Mouse (Mus musculus): ENCODE results near the gene Tmem132b. TPM values are rescaled to one million over a fixed set of nuclear protein-coding genes. Genes with fewer than 3 reads are reported as not detected.

Gene Tmem132b
- polyA plus RNA-seq, 1 experiment from 2014 or later, result 0.36 TPM

- H3K9me3 ChIP-seq (ENCODE audit: control insufficient read depth, low read depth, low read length), result no peaks in the 10 kb centered on the region
- H3K36me3 ChIP-seq (ENCODE audit: control insufficient read depth, insufficient read depth, low read length), result no peaks in the 10 kb centered on the region
- no peak overlapping the region for H3K9ac ChIP-seq (replicated peaks; ENCODE audit: low read depth, low read length)
- H3K4me2 ChIP-seq (replicated peaks; ENCODE audit: low read depth, low read length), result no peak overlapping the region
- H3K27me3 ChIP-seq (ENCODE audit: control insufficient read depth, insufficient read depth, low read length), result no peaks in the 10 kb centered on the region
- no peaks in the 10 kb centered on the region for H3K4me1 ChIP-seq (ENCODE audit: control insufficient read depth, insufficient read depth, low read length)
- 76% methylated on average over 6 of the region's 6 CpGs for WGBS
- no peak for ATAC-seq (ENCODE audit: insufficient number of reproducible peaks, insufficient read depth, low FRiP score, low read depth)
- H3K27ac ChIP-seq (ENCODE audit: low read length), result no peak overlapping the region
- no peak overlapping the region for H3K4me3 ChIP-seq (ENCODE audit: low read depth, low read length)
Observed at GRCm38 (mm10) chr5:125683491-125683890, 151.9 kb downstream of the Tmem132b start.

DNA sequence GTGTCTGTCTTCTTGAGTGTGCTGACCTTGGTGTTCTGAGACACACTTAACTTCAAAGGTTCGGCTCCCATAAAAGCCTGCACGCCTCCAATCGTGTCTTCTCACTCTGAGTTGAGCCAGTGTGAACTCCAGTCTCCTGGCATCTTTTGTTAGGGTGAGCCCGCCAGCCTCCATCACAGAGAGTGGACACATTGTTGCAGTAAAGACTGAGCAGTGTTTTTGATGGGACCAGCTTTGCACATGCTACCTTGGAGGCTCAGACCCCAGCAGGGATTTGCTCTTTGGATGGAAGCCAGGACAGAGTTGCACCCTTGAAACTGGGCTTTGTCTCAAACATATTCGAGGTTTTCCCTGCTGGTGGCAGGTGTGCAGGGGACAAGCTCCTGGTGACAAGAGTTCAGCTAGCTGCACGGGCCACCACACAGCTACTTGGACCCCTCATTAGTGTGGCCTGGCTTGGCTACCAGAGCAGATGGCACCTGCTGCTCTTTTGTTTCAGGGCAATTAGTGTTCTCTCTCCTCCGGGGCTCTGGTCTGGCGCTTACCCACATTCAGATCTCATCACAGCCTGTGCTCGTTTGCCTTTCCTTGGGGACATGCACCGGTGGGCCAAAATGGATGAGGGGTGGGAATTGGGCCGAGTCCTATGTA is 154.2 kb downstream of the Tmem132b start:
- H3K36me3 ChIP-seq (ENCODE audit: control insufficient read depth, insufficient read depth, low read length), result no peaks in the 10 kb centered on the region
- no peak overlapping the region for H3K9ac ChIP-seq (replicated peaks; ENCODE audit: low read depth, low read length)
- H3K27me3 ChIP-seq (ENCODE audit: control insufficient read depth, insufficient read depth, low read length), result no peaks in the 10 kb centered on the region
- no peak overlapping the region for H3K4me3 ChIP-seq (ENCODE audit: low read depth, low read length)
- WGBS, result 77% methylated on average over 11 of the region's 11 CpGs
- no peak overlapping the region for H3K27ac ChIP-seq (ENCODE audit: low read length)
- no peaks in the 10 kb centered on the region for H3K4me1 ChIP-seq (ENCODE audit: control insufficient read depth, insufficient read depth, low read length)
- H3K4me2 ChIP-seq (replicated peaks; ENCODE audit: low read depth, low read length), result no peak overlapping the region
- no peaks in the 10 kb centered on the region for H3K9me3 ChIP-seq (ENCODE audit: control insufficient read depth, low read depth, low read length)
- ATAC-seq (ENCODE audit: insufficient number of reproducible peaks, insufficient read depth, low FRiP score, low read depth), result no peak

DNA sequence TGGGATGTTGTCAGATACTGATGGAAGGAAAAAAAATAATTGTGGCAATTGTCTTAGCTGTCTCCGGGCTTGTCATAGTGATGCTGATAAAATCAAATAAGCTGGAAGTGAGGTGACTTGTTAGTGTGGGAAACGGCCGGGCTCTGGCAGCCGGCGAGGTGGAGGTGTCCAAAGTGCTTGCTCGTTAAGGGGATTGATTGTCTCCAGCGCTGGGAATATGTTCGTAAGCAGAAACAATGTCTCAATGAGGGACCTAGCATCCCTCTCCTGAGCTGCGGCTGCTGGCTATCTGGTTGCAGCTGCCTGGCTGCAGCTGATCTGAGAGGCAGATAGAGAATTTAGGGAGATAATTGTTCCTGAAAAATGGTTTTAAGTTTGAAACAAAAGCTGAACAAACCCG is 161.0 kb downstream of the Tmem132b start:
- H3K9me3 ChIP-seq (ENCODE audit: control insufficient read depth, low read depth, low read length), result no peaks in the 10 kb centered on the region
- H3K27ac ChIP-seq (ENCODE audit: low read length), result no peak overlapping the region
- H3K4me2 ChIP-seq (replicated peaks; ENCODE audit: low read depth, low read length), result no peak overlapping the region
- no peak overlapping the region for H3K9ac ChIP-seq (replicated peaks; ENCODE audit: low read depth, low read length)
- H3K4me1 ChIP-seq (ENCODE audit: control insufficient read depth, insufficient read depth, low read length), result no peaks in the 10 kb centered on the region
- no peak for ATAC-seq (ENCODE audit: insufficient number of reproducible peaks, insufficient read depth, low FRiP score, low read depth)
- no peak overlapping the region for H3K4me3 ChIP-seq (ENCODE audit: low read depth, low read length)
- WGBS, result 47% methylated on average over 10 of the region's 10 CpGs
- no peaks in the 10 kb centered on the region for H3K36me3 ChIP-seq (ENCODE audit: control insufficient read depth, insufficient read depth, low read length)
- H3K27me3 ChIP-seq (ENCODE audit: control insufficient read depth, insufficient read depth, low read length), result no peaks in the 10 kb centered on the region

DNA sequence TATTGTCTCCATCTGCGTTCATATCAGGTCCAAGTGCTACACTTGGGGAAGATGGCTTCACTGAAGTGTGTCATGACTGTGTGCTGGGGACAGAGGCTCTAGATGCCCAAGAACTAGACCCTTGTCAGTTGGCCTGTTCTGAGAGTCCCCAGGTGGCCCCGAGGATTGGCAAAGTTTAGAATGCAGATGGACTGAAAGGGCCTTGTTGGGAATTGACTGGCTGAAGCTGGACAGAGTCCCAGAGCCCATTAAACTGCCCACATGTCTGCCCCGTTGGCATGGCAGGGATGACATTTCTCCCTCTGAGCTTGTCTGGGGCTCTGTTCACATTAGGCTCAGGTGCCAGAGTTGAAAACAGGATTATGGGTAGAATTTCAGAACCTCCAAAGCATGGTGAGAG is 167.8 kb downstream of the Tmem132b start:
- Histone ChIP-seq H3K9me3 (ENCODE audit: control insufficient read depth, low read depth, low read length) (no peaks in the 10 kb centered on the region), H3K4me2 (replicated peaks; ENCODE audit: low read depth, low read length) (no peak overlapping the region), H3K9ac (replicated peaks; ENCODE audit: low read depth, low read length) (no peak overlapping the region), H3K27ac (ENCODE audit: low read length) (no peak overlapping the region), H3K36me3 (ENCODE audit: control insufficient read depth, insufficient read depth, low read length) (no peaks in the 10 kb centered on the region), H3K27me3 (ENCODE audit: control insufficient read depth, insufficient read depth, low read length) (no peaks in the 10 kb centered on the region), H3K4me1 (ENCODE audit: control insufficient read depth, insufficient read depth, low read length) (no peaks in the 10 kb centered on the region), H3K4me3 (ENCODE audit: low read depth, low read length) (no peak overlapping the region)
- 68% methylated on average over 3 of the region's 3 CpGs for WGBS
- ATAC-seq (ENCODE audit: insufficient number of reproducible peaks, insufficient read depth, low FRiP score, low read depth), result no peak

- Histone ChIP-seq H3K9ac (replicated peaks; ENCODE audit: low read depth, low read length) (no peak overlapping the region), H3K36me3 (ENCODE audit: control insufficient read depth, insufficient read depth, low read length) (no peaks in the 10 kb centered on the region), H3K27me3 (ENCODE audit: control insufficient read depth, insufficient read depth, low read length) (no peaks in the 10 kb centered on the region), H3K4me1 (ENCODE audit: control insufficient read depth, insufficient read depth, low read length) (no peaks in the 10 kb centered on the region), H3K9me3 (ENCODE audit: control insufficient read depth, low read depth, low read length) (no peaks in the 10 kb centered on the region), H3K4me3 (ENCODE audit: low read depth, low read length) (no peak overlapping the region), H3K27ac (ENCODE audit: low read length) (no peak overlapping the region), H3K4me2 (replicated peaks; ENCODE audit: low read depth, low read length) (no peak overlapping the region)
- WGBS, result 84% methylated on average over 5 of the region's 5 CpGs
- ATAC-seq (ENCODE audit: insufficient number of reproducible peaks, insufficient read depth, low FRiP score, low read depth), result no peak
Observed at GRCm38 (mm10) chr5:125700234-125700633, 168.7 kb downstream of the Tmem132b start.

- H3K9me3 ChIP-seq (ENCODE audit: control insufficient read depth, low read depth, low read length), result no peaks in the 10 kb centered on the region
- H3K4me1 ChIP-seq (ENCODE audit: control insufficient read depth, insufficient read depth, low read length), result no peaks in the 10 kb centered on the region
- no peak for ATAC-seq (ENCODE audit: insufficient number of reproducible peaks, insufficient read depth, low FRiP score, low read depth)
- no peak overlapping the region for H3K4me2 ChIP-seq (replicated peaks; ENCODE audit: low read depth, low read length)
- H3K4me3 ChIP-seq (ENCODE audit: low read depth, low read length), result no peak overlapping the region
- H3K36me3 ChIP-seq (ENCODE audit: control insufficient read depth, insufficient read depth, low read length), result no peaks in the 10 kb centered on the region
- 71% methylated on average over 8 of the region's 8 CpGs for WGBS
- no peak overlapping the region for H3K27ac ChIP-seq (ENCODE audit: low read length)
- no peak overlapping the region for H3K9ac ChIP-seq (replicated peaks; ENCODE audit: low read depth, low read length)
- H3K27me3 ChIP-seq (ENCODE audit: control insufficient read depth, insufficient read depth, low read length), result no peaks in the 10 kb centered on the region
Observed at GRCm38 (mm10) chr5:125705379-125705778, 173.8 kb downstream of the Tmem132b start.

DNA sequence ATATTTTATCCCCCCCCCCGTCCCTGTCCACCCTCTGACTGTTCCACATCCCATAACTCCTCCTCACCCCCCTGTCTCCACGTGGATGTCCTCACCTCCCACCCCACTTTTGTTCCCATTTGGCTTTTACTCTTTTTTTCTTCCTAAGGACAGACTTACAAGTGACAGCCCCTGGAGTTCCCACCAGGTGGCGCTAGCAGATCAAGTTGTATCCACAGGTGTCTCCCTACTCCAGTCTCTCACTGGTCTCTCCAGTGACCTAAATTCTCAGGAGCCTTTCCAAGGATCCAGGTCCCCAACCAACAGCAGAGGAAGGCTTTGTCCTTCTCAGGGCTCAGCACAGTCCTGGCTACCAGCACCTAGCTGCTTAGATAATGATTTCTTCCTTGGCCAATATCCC is 177.6 kb downstream of the Tmem132b start:
- Histone ChIP-seq H3K9ac (replicated peaks; ENCODE audit: low read depth, low read length) (no peak overlapping the region), H3K27ac (ENCODE audit: low read length) (no peak overlapping the region), H3K27me3 (ENCODE audit: control insufficient read depth, insufficient read depth, low read length) (no peaks in the 10 kb centered on the region), H3K9me3 (ENCODE audit: control insufficient read depth, low read depth, low read length) (no peaks in the 10 kb centered on the region), H3K4me1 (ENCODE audit: control insufficient read depth, insufficient read depth, low read length) (no peaks in the 10 kb centered on the region), H3K4me2 (replicated peaks; ENCODE audit: low read depth, low read length) (no peak overlapping the region), H3K4me3 (ENCODE audit: low read depth, low read length) (no peak overlapping the region), H3K36me3 (ENCODE audit: control insufficient read depth, insufficient read depth, low read length) (no peaks in the 10 kb centered on the region)
- no peak for ATAC-seq (ENCODE audit: insufficient number of reproducible peaks, insufficient read depth, low FRiP score, low read depth)
- WGBS, result 7% methylated on average over 3 of the region's 3 CpGs

DNA sequence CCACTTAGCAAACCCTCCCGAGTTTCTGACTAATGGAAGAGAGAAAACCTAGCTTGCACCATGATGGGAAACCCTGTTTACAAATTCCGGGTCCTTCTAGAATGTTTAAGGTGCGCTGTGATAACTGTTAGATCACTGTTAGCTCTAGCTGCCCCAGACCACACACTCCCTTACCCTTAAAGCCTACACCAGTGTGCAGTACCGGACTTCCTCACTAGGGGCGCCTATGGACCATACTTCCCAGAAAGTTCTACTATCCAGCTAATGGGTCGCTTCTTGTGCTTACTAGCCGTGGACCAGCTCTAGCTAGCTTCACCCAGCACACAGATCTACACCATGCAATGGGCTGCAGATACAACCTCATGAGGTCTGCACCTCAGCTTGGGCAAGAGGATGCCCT is 195.2 kb downstream of the Tmem132b start:
- ATAC-seq (ENCODE audit: insufficient number of reproducible peaks, insufficient read depth, low FRiP score, low read depth), result no peak
- no peaks in the 10 kb centered on the region for H3K4me1 ChIP-seq (ENCODE audit: control insufficient read depth, insufficient read depth, low read length)
- no peaks in the 10 kb centered on the region for H3K36me3 ChIP-seq (ENCODE audit: control insufficient read depth, insufficient read depth, low read length)
- WGBS, result 84% methylated on average over 7 of the region's 7 CpGs
- no peak overlapping the region for H3K27ac ChIP-seq (ENCODE audit: low read length)
- H3K9ac ChIP-seq (replicated peaks; ENCODE audit: low read depth, low read length), result no peak overlapping the region
- H3K4me3 ChIP-seq (ENCODE audit: low read depth, low read length), result no peak overlapping the region
- no peak overlapping the region for H3K4me2 ChIP-seq (replicated peaks; ENCODE audit: low read depth, low read length)
- H3K27me3 ChIP-seq (ENCODE audit: control insufficient read depth, insufficient read depth, low read length), result no peaks in the 10 kb centered on the region
- H3K9me3 ChIP-seq (ENCODE audit: control insufficient read depth, low read depth, low read length), result no peaks in the 10 kb centered on the region

DNA sequence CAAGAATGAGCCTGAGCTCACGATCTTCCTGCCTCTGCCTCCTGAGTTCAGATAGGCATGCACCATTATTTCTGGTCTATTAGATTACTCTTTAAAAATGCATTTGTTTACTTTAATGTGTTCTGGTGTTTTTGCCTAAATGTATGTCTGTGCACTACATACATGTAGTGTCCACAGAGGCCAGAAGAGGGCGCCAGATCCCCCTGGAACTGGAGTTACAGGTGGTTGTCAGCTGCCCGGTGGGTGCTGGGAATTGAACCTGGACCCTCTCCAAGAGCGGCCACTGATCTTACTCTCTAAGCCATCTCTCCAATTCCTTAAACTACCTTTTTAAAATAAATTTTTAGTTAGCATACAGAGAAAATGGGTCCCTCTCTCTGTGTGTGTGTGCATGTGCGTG is 195.9 kb downstream of the Tmem132b start:
- H3K4me1 ChIP-seq (ENCODE audit: control insufficient read depth, insufficient read depth, low read length), result no peaks in the 10 kb centered on the region
- no peak overlapping the region for H3K27ac ChIP-seq (ENCODE audit: low read length)
- H3K4me3 ChIP-seq (ENCODE audit: low read depth, low read length), result no peak overlapping the region
- no peaks in the 10 kb centered on the region for H3K27me3 ChIP-seq (ENCODE audit: control insufficient read depth, insufficient read depth, low read length)
- no peak overlapping the region for H3K4me2 ChIP-seq (replicated peaks; ENCODE audit: low read depth, low read length)
- no peaks in the 10 kb centered on the region for H3K36me3 ChIP-seq (ENCODE audit: control insufficient read depth, insufficient read depth, low read length)
- no peak overlapping the region for H3K9ac ChIP-seq (replicated peaks; ENCODE audit: low read depth, low read length)
- 81% methylated on average over 5 of the region's 5 CpGs for WGBS
- H3K9me3 ChIP-seq (ENCODE audit: control insufficient read depth, low read depth, low read length), result no peaks in the 10 kb centered on the region
- no peak for ATAC-seq (ENCODE audit: insufficient number of reproducible peaks, insufficient read depth, low FRiP score, low read depth)
